In the genomic region with DNA sequence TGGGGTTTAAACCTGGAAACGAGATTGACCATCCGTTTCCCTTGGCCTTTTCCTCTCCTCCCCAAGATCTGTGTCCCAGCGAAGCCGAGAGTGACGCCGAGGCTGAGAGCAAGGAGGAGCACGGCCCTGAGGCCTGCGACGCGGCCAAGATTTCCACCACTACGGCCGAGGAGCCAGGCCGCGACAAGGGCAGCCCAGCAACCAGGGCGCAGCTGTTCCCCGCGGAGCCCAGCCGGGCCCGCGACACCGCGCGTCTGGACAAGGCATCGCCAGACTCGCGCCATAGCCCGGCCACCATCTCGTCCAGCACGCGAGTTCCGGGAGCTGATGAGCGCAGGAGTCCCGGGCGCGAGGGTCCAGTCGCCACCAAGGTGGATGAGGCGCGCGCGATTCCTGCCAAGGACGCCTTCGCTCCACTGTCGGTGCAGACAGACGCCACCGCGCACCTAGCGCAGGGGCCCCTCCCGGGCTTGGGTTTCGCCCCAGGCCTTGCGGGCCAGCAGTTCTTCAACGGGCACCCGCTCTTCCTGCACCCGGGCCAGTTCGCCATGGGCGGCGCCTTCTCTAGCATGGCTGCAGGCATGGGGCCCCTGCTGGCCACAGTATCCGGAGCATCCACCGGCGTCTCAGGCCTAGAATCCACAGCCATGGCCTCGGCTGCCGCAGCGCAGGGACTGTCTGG, we compare ENCODE assay signal across 9 mouse cellular contexts. TPM values are rescaled to one million over a fixed set of nuclear protein-coding genes. Genes with fewer than 3 reads are reported as not detected.
DNase-seq lines count a peak whose midpoint lies in the region; ATAC-seq and TF ChIP-seq lines count a peak whose summit lies in the region.
"Had no signal": no experiment of that assay in that cellular context is flagged by ENCODE, and none has a peak within 500 bp of the region (broad histone marks: within the 10 kb centered on the region; RNA-seq: fewer than 3 reads in every experiment).

No protein-coding gene starts in this region.

- H3K27ac ChIP-seq in heart, embryonic 12.5 days (ENCODE audit: poor library complexity, severe bottlenecking) = no peak overlapping the region
- peak overlapping the region; percentile 52 for H3K27ac ChIP-seq in ES-Bruce4 (ENCODE audit: insufficient read depth, low read length)
- H3K27ac ChIP-seq in embryonic facial prominence, embryonic 13.5 days = peak overlapping the region; percentile 95
- 0 out of 2 replicates have a peak overlapping the region, but pooled peaks have one; percentile 25 for H3K27ac ChIP-seq in liver, embryonic 12.5 days

- peaks cover 19% of the 10 kb centered on the region for H3K4me1 ChIP-seq in heart, embryonic 12.5 days (replicated peaks)
- H3K4me1 ChIP-seq in ES-Bruce4 (ENCODE audit: control insufficient read depth, insufficient read depth, low read length) = peaks cover 4% of the 10 kb centered on the region
- H3K4me1 ChIP-seq in embryonic facial prominence, embryonic 13.5 days = peaks cover 59% of the 10 kb centered on the region
- H3K4me1 ChIP-seq in liver, embryonic 12.5 days = peaks cover 5% of the 10 kb centered on the region

- peak overlapping the region; percentile 63 for H3K4me2 ChIP-seq in heart, embryonic 12.5 days
- H3K4me2 ChIP-seq in embryonic facial prominence, embryonic 13.5 days = peak overlapping the region; percentile 79
- H3K4me2 ChIP-seq in liver, embryonic 12.5 days = peak overlapping the region; percentile 35

- 16% methylated on average over 62 of the region's 62 CpGs for WGBS in heart, embryonic 12.5 days
- WGBS in embryonic facial prominence, embryonic 13.5 days = 6% methylated on average over 62 of the region's 62 CpGs
- 20% methylated on average over 62 of the region's 62 CpGs for WGBS in liver, embryonic 12.5 days (ENCODE audit: insufficient replicate concordance)

- 0 out of 2 replicates have a peak, but pooled peaks have one; percentile 20 for TF ChIP-seq EP300 in ES-Bruce4 (IDR thresholded peaks at IDR 0.05; ENCODE audit: insufficient read depth, low read depth, low read length)

- H3K9me3 ChIP-seq in heart, embryonic 12.5 days (replicated peaks) = no peaks in the 10 kb centered on the region
- H3K9me3 ChIP-seq in ES-Bruce4 (replicated peaks; ENCODE audit: control insufficient read depth, insufficient read depth, low read length, poor library complexity, severe bottlenecking) = no peaks in the 10 kb centered on the region
- H3K9me3 ChIP-seq in embryonic facial prominence, embryonic 13.5 days = no peaks in the 10 kb centered on the region
- H3K9me3 ChIP-seq in liver, embryonic 12.5 days (replicated peaks) = no peaks in the 10 kb centered on the region

- no peak for TF ChIP-seq POLR2A in ES-Bruce4 (IDR thresholded peaks at IDR 0.05; ENCODE audit: insufficient read depth, low read length)

- peaks cover 84% of the 10 kb centered on the region for H3K27me3 ChIP-seq in heart, embryonic 12.5 days (replicated peaks)
- H3K27me3 ChIP-seq in ES-Bruce4 (ENCODE audit: control insufficient read depth, insufficient read depth, low read length, poor library complexity, severe bottlenecking) = no peaks in the 10 kb centered on the region
- peaks cover 64% of the 10 kb centered on the region for H3K27me3 ChIP-seq in embryonic facial prominence, embryonic 13.5 days
- H3K27me3 ChIP-seq in liver, embryonic 12.5 days (replicated peaks) = peaks cover 93% of the 10 kb centered on the region

- TF ChIP-seq CTCF in ES-Bruce4 (IDR thresholded peaks at IDR 0.05; ENCODE audit: low read depth, low read length) = no peak

- peak overlapping the region; percentile 34 for H3K4me3 ChIP-seq in heart, embryonic 12.5 days
- peak overlapping the region; percentile 50 for H3K4me3 ChIP-seq in ES-Bruce4 (ENCODE audit: low read depth, low read length)
- peak overlapping the region; percentile 50 for H3K4me3 ChIP-seq in embryonic facial prominence, embryonic 13.5 days
- peak overlapping the region; percentile 16 for H3K4me3 ChIP-seq in liver, embryonic 12.5 days

- peaks cover 9% of the 10 kb centered on the region; the same call in 1 of the 2 replicates for H3K36me3 ChIP-seq in heart, embryonic 12.5 days
- peaks cover 44% of the 10 kb centered on the region for H3K36me3 ChIP-seq in ES-Bruce4 (ENCODE audit: control insufficient read depth, insufficient read depth, low read length, poor library complexity, severe bottlenecking)
- H3K36me3 ChIP-seq in embryonic facial prominence, embryonic 13.5 days = peaks cover 52% of the 10 kb centered on the region
- H3K36me3 ChIP-seq in liver, embryonic 12.5 days = peaks cover 3% of the 10 kb centered on the region

- H3K9ac ChIP-seq in heart, embryonic 12.5 days = peak overlapping the region; percentile 11; the same call in 1 of the 2 replicates
- H3K9ac ChIP-seq in ES-Bruce4 (ENCODE audit: low read depth, poor library complexity, severe bottlenecking) = peak overlapping the region; percentile 65
- H3K9ac ChIP-seq in embryonic facial prominence, embryonic 13.5 days = peak overlapping the region; percentile 90
- H3K9ac ChIP-seq in liver, embryonic 12.5 days = no peak overlapping the region

- DNase-seq in heart, postnatal 4 days = no peak
- no peak for DNase-seq in cerebellum, postnatal 4 days (ENCODE audit: low spot score in 2 of 2)
- DNase-seq in right cerebral cortex, postnatal 36 days (ENCODE audit: low spot score in 2 of 2) = no peak
- DNase-seq in gastrocnemius, adult 8-10 months (ENCODE audit: low spot score in 2 of 2) = no peak

- ATAC-seq in heart, embryonic 12.5 days (ENCODE audit: insufficient number of reproducible peaks, low FRiP score) = 0 out of 2 replicates have a peak, but pooled peaks have one; percentile 22
- no peak for ATAC-seq in embryonic facial prominence, embryonic 13.5 days (ENCODE audit: insufficient number of reproducible peaks, insufficient read depth, low FRiP score, low TSS enrichment, low read depth)
- ATAC-seq in liver, embryonic 12.5 days = no peak
- ATAC-seq: Patski had no signal

RNA-seq across cellular contexts. Expression of a gene that starts 10.0 kb away (rescaled TPM):
- 18.8 and 21.0 TPM in 2 replicates for polyA plus RNA-seq in heart, embryonic 12.5 days (2016; fragmentation: Nextera tagmentation; extraction: Ambion mirVana)
- 10 to 100 TPM; 14.4 to 15.8 TPM for total RNA-seq in heart, postnatal 4 days (2021)
- polyA plus RNA-seq in ES-Bruce4 (2011; ENCODE audit: insufficient read depth, insufficient read length, low read depth, missing spikeins) = 29.8 and 30.1 TPM in 2 replicates
- polyA plus RNA-seq in embryonic facial prominence, embryonic 13.5 days (2015; fragmentation: Nextera tagmentation; extraction: Ambion mirVana) = 63.4 and 67.0 TPM in 2 replicates
- 9.3 and 10.7 TPM in 2 replicates for polyA plus RNA-seq in liver, embryonic 12.5 days (2016; fragmentation: Nextera tagmentation; extraction: Ambion mirVana)
- total RNA-seq in gastrocnemius, adult 8-10 months (2022) = 1 to 10 TPM; 1.5 to 5.8 (median 3.2) TPM
- polyA plus RNA-seq: Patski had no signal
